ENCODE assay signal across 8 mouse cellular contexts in genomic region chr11:88067191-88067585, GRCm38 (mm10). TPM values are rescaled to one million over a fixed set of nuclear protein-coding genes. Genes with fewer than 3 reads are reported as not detected.
DNase-seq lines count a peak whose midpoint lies in the region; ATAC-seq and TF ChIP-seq lines count a peak whose summit lies in the region.

No protein-coding gene starts in this region.

- in situ Hi-C loops in ES-E14 (cut with MboI; ENCODE audit: low sequenced_read_pairs in 2 of 2, unreplicated experiment in 2 of 2): no loop called here

- H3K27me3 ChIP-seq in heart, embryonic 11.5 days (ENCODE audit: control insufficient read depth, insufficient read depth, low read length): no peaks in the 10 kb centered on the region
- H3K27me3 ChIP-seq in forebrain, embryonic 15.5 days: no peaks in the 10 kb centered on the region
- H3K27me3 ChIP-seq in liver, adult 2 months (ENCODE audit: control insufficient read depth, insufficient read depth, low read length): no peaks in the 10 kb centered on the region
- H3K27me3 ChIP-seq in small intestine, adult 2 months (ENCODE audit: control insufficient read depth, insufficient read depth, low read length): no peaks in the 10 kb centered on the region

- peaks cover 18% of the 10 kb centered on the region for H3K4me1 ChIP-seq in heart, embryonic 11.5 days (ENCODE audit: control insufficient read depth, insufficient read depth, low read length)
- peaks cover 4% of the 10 kb centered on the region in 2 experiments; a peak in 2 of 4 replicates for H3K4me1 ChIP-seq in ES-E14 (ENCODE audit: control insufficient read depth in 2 of 2, insufficient read depth in 2 of 2, low read length in 2 of 2, poor library complexity in 1 of 2)
- H3K4me1 ChIP-seq in forebrain, embryonic 15.5 days: peaks cover 37% of the 10 kb centered on the region
- H3K4me1 ChIP-seq in liver, adult 2 months (ENCODE audit: control insufficient read depth, insufficient read depth, low read length): peaks cover 2% of the 10 kb centered on the region; the same call in 1 of the 2 replicates
- H3K4me1 ChIP-seq in small intestine, adult 2 months (ENCODE audit: control insufficient read depth, insufficient read depth, insufficient read length, low read length): peaks cover 4% of the 10 kb centered on the region; the same call in 1 of the 2 replicates

- peak overlapping the region; percentile 98 for H3K4me3 ChIP-seq in heart, embryonic 11.5 days (ENCODE audit: low read depth, low read length)
- peak overlapping the region; percentile 75 to 91 for H3K4me3 ChIP-seq in ES-E14 (ENCODE audit: insufficient read depth in 1 of 2, low read depth in 1 of 2, low read length in 2 of 2, poor library complexity in 1 of 2, severe bottlenecking in 1 of 2)
- H3K4me3 ChIP-seq in forebrain, embryonic 15.5 days: peak overlapping the region; percentile 100
- H3K4me3 ChIP-seq in liver, adult 2 months (ENCODE audit: insufficient read depth, low read depth, low read length): peak overlapping the region; percentile 90; the same call in 1 of the 2 replicates
- peak overlapping the region; percentile 96 for H3K4me3 ChIP-seq in small intestine, adult 2 months (ENCODE audit: low read depth, low read length)

- WGBS in heart, embryonic 11.5 days (ENCODE audit: insufficient replicate concordance): 3% methylated on average over 8 of the region's 8 CpGs
- WGBS in forebrain, embryonic 15.5 days: 3% methylated on average over 8 of the region's 8 CpGs
- 1% methylated on average over 8 of the region's 8 CpGs for WGBS in liver, adult 2 months
- WGBS in small intestine, adult 2 months: 6% methylated on average over 8 of the region's 8 CpGs

- no peak for TF ChIP-seq POLR2A in liver, adult 2 months (IDR thresholded peaks at IDR 0.05; ENCODE audit: extremely low read depth, insufficient read depth, low read length)
- no peak for TF ChIP-seq POLR2A in small intestine, adult 2 months (IDR thresholded peaks at IDR 0.05; ENCODE audit: low read depth, low read length)

- H3K36me3 ChIP-seq in heart, embryonic 11.5 days (ENCODE audit: control insufficient read depth, insufficient read depth, low read length): no peaks in the 10 kb centered on the region
- no peaks in the 10 kb centered on the region for H3K36me3 ChIP-seq in ES-E14 (ENCODE audit: control insufficient read depth, insufficient read depth, low read length, poor library complexity, severe bottlenecking)
- H3K36me3 ChIP-seq in forebrain, embryonic 15.5 days: no peaks in the 10 kb centered on the region
- no peaks in the 10 kb centered on the region for H3K36me3 ChIP-seq in liver, adult 2 months (ENCODE audit: control insufficient read depth, insufficient read depth, low read length)
- H3K36me3 ChIP-seq in small intestine, adult 2 months (ENCODE audit: control insufficient read depth, insufficient read depth, low read length): no peaks in the 10 kb centered on the region

- DNase-seq in heart, postnatal 4 days: no peak
- DNase-seq in ES-E14 (ENCODE audit: low read depth, low spot score): no peak
- peak; percentile 24 for DNase-seq in liver, adult 2 months (ENCODE audit: extremely low read depth, low read depth, low spot score)
- DNase-seq in ovary, postnatal 14 days (ENCODE audit: low spot score): no peak
- no peak for DNase-seq in right cerebral cortex, postnatal 10 days (ENCODE audit: low spot score in 2 of 2)

- H3K9ac ChIP-seq in heart, embryonic 11.5 days (ENCODE audit: low read depth, low read length): peak overlapping the region; percentile 97
- peak overlapping the region; percentile 83 for H3K9ac ChIP-seq in ES-E14 (ENCODE audit: insufficient read depth, low read depth, low read length, poor library complexity, severe bottlenecking)
- H3K9ac ChIP-seq in forebrain, embryonic 15.5 days (replicated peaks): peak overlapping the region; percentile 98
- no peak overlapping the region for H3K9ac ChIP-seq in liver, adult 2 months (ENCODE audit: low read depth, low read length)

- TF ChIP-seq CTCF in liver, adult 2 months (IDR thresholded peaks at IDR 0.05; ENCODE audit: low read depth, low read length): no peak
- no peak for TF ChIP-seq CTCF in small intestine, adult 2 months (IDR thresholded peaks at IDR 0.05; ENCODE audit: extremely low read depth, insufficient read length, insufficient replicate concordance, low read depth, low read length)

- no peak for ATAC-seq in heart, embryonic 11.5 days (replicated peaks; ENCODE audit: insufficient number of reproducible peaks, low FRiP score, low TSS enrichment)
- no peak for ATAC-seq in forebrain, embryonic 15.5 days (replicated peaks)

- peak overlapping the region; percentile 94 for H3K4me2 ChIP-seq in heart, embryonic 11.5 days
- H3K4me2 ChIP-seq in forebrain, embryonic 15.5 days (replicated peaks): peak overlapping the region; percentile 87

- H3K27ac ChIP-seq in heart, embryonic 11.5 days (ENCODE audit: low read depth, low read length): peak overlapping the region; percentile 97
- H3K27ac ChIP-seq in ES-E14 (ENCODE audit: insufficient read depth, low read depth, low read length, poor library complexity, severe bottlenecking): no peak overlapping the region
- H3K27ac ChIP-seq in forebrain, embryonic 15.5 days (replicated peaks): peak overlapping the region; percentile 98
- peak overlapping the region; percentile 43; the same call in 1 of the 2 replicates for H3K27ac ChIP-seq in liver, adult 2 months (replicated peaks; ENCODE audit: insufficient read depth, low read depth, low read length)
- H3K27ac ChIP-seq in small intestine, adult 2 months (ENCODE audit: insufficient read depth, low read depth, low read length): peak overlapping the region; percentile 80

- peaks cover 17% of the 10 kb centered on the region for H3K79me2 ChIP-seq in liver, adult 2 months (ENCODE audit: control insufficient read depth, insufficient read depth, low read length)

- H3K9me3 ChIP-seq in heart, embryonic 11.5 days (replicated peaks; ENCODE audit: control insufficient read depth, low read length): no peaks in the 10 kb centered on the region
- H3K9me3 ChIP-seq in ES-E14 (ENCODE audit: control insufficient read depth, insufficient read depth, low read depth, low read length): no peaks in the 10 kb centered on the region
- H3K9me3 ChIP-seq in forebrain, embryonic 15.5 days: no peaks in the 10 kb centered on the region

TF ChIP-seq in ES-E14, 5 proteins besides CTCF, POLR2A, EP300 and RAD21:
- TF ChIP-seq HCFC1 (IDR thresholded peaks at IDR 0.05; ENCODE audit: borderline replicate concordance, insufficient read depth, low read length) (no peak), MAFK (IDR thresholded peaks at IDR 0.05; ENCODE audit: insufficient read depth, low read depth, low read length) (no peak), ZNF384 (IDR thresholded peaks at IDR 0.05; ENCODE audit: low read depth, low read length) (no peak), ZC3H11A (IDR thresholded peaks at IDR 0.05; ENCODE audit: borderline replicate concordance, low read depth, low read length) (no peak), CHD2 (IDR thresholded peaks at IDR 0.05; ENCODE audit: low read depth, low read length) (no peak)

RNA-seq across cellular contexts. Expression of gene Vezf1, which starts 0.9 kb away (rescaled TPM):
- polyA plus RNA-seq in heart, embryonic 11.5 days (2014; fragmentation: Nextera tagmentation; extraction: Ambion mirVana): 24.8 and 26.4 TPM in 2 replicates
- 10 to 100 TPM; 36.7 to 41.3 TPM for total RNA-seq in heart, postnatal 4 days (2021)
- 12.6 and 13.2 TPM in 2 replicates for total RNA-seq in ES-E14 (2012; rRNA removed)
- 60.6 and 61.4 TPM in 2 replicates for polyA plus RNA-seq in forebrain, embryonic 15.5 days (2015; fragmentation: Nextera tagmentation; extraction: Ambion mirVana)
- total RNA-seq in liver, adult 2 months (2014; rRNA removed): 5.8 and 6.6 TPM in 2 replicates
- 3.6 and 3.8 TPM in 2 replicates for polyA plus RNA-seq in liver, adult 2 months (2012; rRNA removed)
- polyA plus RNA-seq in small intestine, adult 2 months (2012; rRNA removed): 6.1 and 10.6 TPM in 2 replicates

RNA-seq across cellular contexts. Expression of gene Srsf1, which starts 20.0 kb away (rescaled TPM):
- polyA plus RNA-seq in heart, embryonic 11.5 days (2014; fragmentation: Nextera tagmentation; extraction: Ambion mirVana): 205 and 242 TPM in 2 replicates
- total RNA-seq in heart, postnatal 4 days (2021): 100 to 1,000 TPM; 207 to 224 TPM
- total RNA-seq in ES-E14 (2012; rRNA removed): 369 and 432 TPM in 2 replicates
- polyA plus RNA-seq in forebrain, embryonic 15.5 days (2015; fragmentation: Nextera tagmentation; extraction: Ambion mirVana): 342 and 347 TPM in 2 replicates
- total RNA-seq in liver, adult 2 months (2014; rRNA removed): 72.0 and 84.0 TPM in 2 replicates
- polyA plus RNA-seq in liver, adult 2 months (2012; rRNA removed): 33.4 and 44.1 TPM in 2 replicates
- 37.3 and 52.4 TPM in 2 replicates for polyA plus RNA-seq in small intestine, adult 2 months (2012; rRNA removed)

RNA-seq across cellular contexts. Expression of gene Cuedc1, which starts 30.7 kb away (rescaled TPM):
- 11.6 and 11.7 TPM in 2 replicates for polyA plus RNA-seq in heart, embryonic 11.5 days (2014; fragmentation: Nextera tagmentation; extraction: Ambion mirVana)
- total RNA-seq in heart, postnatal 4 days (2021): 10 to 100 TPM; 39.5 to 40.0 TPM
- 8.0 and 8.7 TPM in 2 replicates for total RNA-seq in ES-E14 (2012; rRNA removed)
- 39.2 and 43.4 TPM in 2 replicates for polyA plus RNA-seq in forebrain, embryonic 15.5 days (2015; fragmentation: Nextera tagmentation; extraction: Ambion mirVana)
- total RNA-seq in liver, adult 2 months (2014; rRNA removed): 0.87 and 1.5 TPM in 2 replicates
- polyA plus RNA-seq in liver, adult 2 months (2012; rRNA removed): 1.1 and 1.7 TPM in 2 replicates
- polyA plus RNA-seq in small intestine, adult 2 months (2012; rRNA removed): 12.3 and 13.3 TPM in 2 replicates
